ENCODE assay signal across 10 mouse cellular contexts in genomic region chr6:52176391-52176790, GRCm38 (mm10). TPM values are rescaled to one million over a fixed set of nuclear protein-coding genes. Genes with fewer than 3 reads are reported as not detected.
A peak's percentile ranks its signal among the peaks of the same experiment; 100 is the strongest.
DNase-seq lines count a peak whose midpoint lies in the region; ATAC-seq lines count a peak whose summit lies in the region.
"Had no signal": no experiment of that assay in that cellular context is flagged by ENCODE, and none has a peak within 500 bp of the region (broad histone marks: within the 10 kb centered on the region; RNA-seq: fewer than 3 reads in every experiment).

No protein-coding gene starts in this region.

- peak overlapping the region; percentile 62 for H3K4me3 ChIP-seq in heart, embryonic 10.5 days
- H3K4me3 ChIP-seq in embryonic facial prominence, embryonic 14.5 days (ENCODE audit: low read depth, low read length) = peak overlapping the region; percentile 30; the same call in 1 of the 2 replicates
- peak overlapping the region; percentile 63 for H3K4me3 ChIP-seq in intestine, embryonic 16.5 days (ENCODE audit: low read length)
- H3K4me3 ChIP-seq in liver, embryonic 13.5 days (replicated peaks) = peak overlapping the region; percentile 43
- no peak overlapping the region for H3K4me3 ChIP-seq in forebrain, embryonic 10.5 days

- no peak for ATAC-seq in embryonic facial prominence, embryonic 14.5 days (ENCODE audit: low read depth)
- ATAC-seq in intestine, embryonic 16.5 days = no peak; the same call in 1 of the 2 replicates
- ATAC-seq in liver, embryonic 13.5 days (ENCODE audit: low read depth) = no peak
- ATAC-seq: forebrain, embryonic 14.5 days had no signal

- peaks cover 28% of the 10 kb centered on the region for H3K4me1 ChIP-seq in heart, embryonic 10.5 days
- no peaks in the 10 kb centered on the region for H3K4me1 ChIP-seq in embryonic facial prominence, embryonic 14.5 days (ENCODE audit: control insufficient read depth, insufficient read depth, low read length)
- H3K4me1 ChIP-seq in intestine, embryonic 16.5 days (ENCODE audit: control insufficient read depth, insufficient read depth, low read length) = peaks cover 35% of the 10 kb centered on the region
- peaks cover 8% of the 10 kb centered on the region for H3K4me1 ChIP-seq in liver, embryonic 13.5 days (replicated peaks)
- H3K4me1 ChIP-seq in forebrain, embryonic 10.5 days = peaks cover 20% of the 10 kb centered on the region

- no peak for DNase-seq in heart, embryonic 10.5 days (ENCODE audit: low spot score)
- no peak for DNase-seq in heart, postnatal 14 days
- no peak for DNase-seq in embryonic facial prominence, embryonic 14.5 days (ENCODE audit: low spot score)
- no peak for DNase-seq in liver, embryonic 13.5 days
- no peak for DNase-seq in right cerebral cortex, adult 2 months (ENCODE audit: low spot score in 2 of 2)
- no peak for DNase-seq in forebrain, embryonic 10.5 days (ENCODE audit: extremely low spot score, low spot score)
- no peak for DNase-seq in cerebellum, postnatal 25 days
- DNase-seq: cerebellum, adult 9-10 months had no signal

- H3K27ac ChIP-seq in heart, embryonic 10.5 days = peak overlapping the region; percentile 87
- H3K27ac ChIP-seq in embryonic facial prominence, embryonic 14.5 days (replicated peaks; ENCODE audit: low read depth, low read length) = no peak overlapping the region; the same call in 1 of the 2 replicates
- peak overlapping the region; percentile 96 for H3K27ac ChIP-seq in intestine, embryonic 16.5 days (ENCODE audit: low read length)
- peak overlapping the region; percentile 39; the same call in 1 of the 2 replicates for H3K27ac ChIP-seq in liver, embryonic 13.5 days
- no peak overlapping the region for H3K27ac ChIP-seq in forebrain, embryonic 10.5 days

- intact Hi-C loops in heart, postnatal 14 days (cut with DNase I) = no loop called here

- no peaks in the 10 kb centered on the region for H3K9me3 ChIP-seq in heart, embryonic 10.5 days
- H3K9me3 ChIP-seq in embryonic facial prominence, embryonic 14.5 days (ENCODE audit: control insufficient read depth, low read length) = no peaks in the 10 kb centered on the region
- H3K9me3 ChIP-seq in intestine, embryonic 16.5 days (ENCODE audit: control insufficient read depth, low read length) = no peaks in the 10 kb centered on the region
- no peaks in the 10 kb centered on the region for H3K9me3 ChIP-seq in liver, embryonic 13.5 days (replicated peaks)
- H3K9me3 ChIP-seq in forebrain, embryonic 10.5 days = no peaks in the 10 kb centered on the region

- H3K36me3 ChIP-seq in heart, embryonic 10.5 days = no peaks in the 10 kb centered on the region
- no peaks in the 10 kb centered on the region for H3K36me3 ChIP-seq in embryonic facial prominence, embryonic 14.5 days (ENCODE audit: control insufficient read depth, insufficient read depth, low read length)
- no peaks in the 10 kb centered on the region for H3K36me3 ChIP-seq in intestine, embryonic 16.5 days (ENCODE audit: control insufficient read depth, insufficient read depth, low read length)
- no peaks in the 10 kb centered on the region for H3K36me3 ChIP-seq in liver, embryonic 13.5 days
- no peaks in the 10 kb centered on the region for H3K36me3 ChIP-seq in forebrain, embryonic 10.5 days (replicated peaks)

- H3K9ac ChIP-seq in embryonic facial prominence, embryonic 14.5 days (ENCODE audit: low read depth, low read length) = no peak overlapping the region
- peak overlapping the region; percentile 79 for H3K9ac ChIP-seq in intestine, embryonic 16.5 days (ENCODE audit: low read depth, low read length)
- 0 out of 2 replicates have a peak overlapping the region, but pooled peaks have one; percentile 30 for H3K9ac ChIP-seq in liver, embryonic 13.5 days

- peak overlapping the region; percentile 36; the same call in 1 of the 2 replicates for H3K4me2 ChIP-seq in embryonic facial prominence, embryonic 14.5 days (ENCODE audit: low read depth, low read length)
- peak overlapping the region; percentile 82 for H3K4me2 ChIP-seq in intestine, embryonic 16.5 days (ENCODE audit: low read depth, low read length)
- H3K4me2 ChIP-seq in liver, embryonic 13.5 days = peak overlapping the region; percentile 39

- 1% methylated on average over 6 of the region's 6 CpGs for WGBS in heart, embryonic 10.5 days
- WGBS in embryonic facial prominence, embryonic 14.5 days = 3% methylated on average over 6 of the region's 6 CpGs
- 2% methylated on average over 6 of the region's 6 CpGs for WGBS in intestine, embryonic 16.5 days
- WGBS in liver, embryonic 13.5 days (ENCODE audit: insufficient replicate concordance) = 3% methylated on average over 6 of the region's 6 CpGs
- WGBS in forebrain, embryonic 10.5 days = under 1% methylated on average over 6 of the region's 6 CpGs

- peaks cover 100% of the 10 kb centered on the region for H3K27me3 ChIP-seq in heart, embryonic 10.5 days (ENCODE audit: insufficient read depth, poor library complexity, severe bottlenecking)
- H3K27me3 ChIP-seq in embryonic facial prominence, embryonic 14.5 days (replicated peaks; ENCODE audit: control insufficient read depth, insufficient read depth, low read length) = peaks cover 98% of the 10 kb centered on the region
- peaks cover 6% of the 10 kb centered on the region; the same call in 1 of the 2 replicates for H3K27me3 ChIP-seq in intestine, embryonic 16.5 days (replicated peaks; ENCODE audit: control insufficient read depth, insufficient read depth, low read length)
- peaks cover 100% of the 10 kb centered on the region for H3K27me3 ChIP-seq in liver, embryonic 13.5 days
- peaks cover 100% of the 10 kb centered on the region for H3K27me3 ChIP-seq in forebrain, embryonic 10.5 days (ENCODE audit: poor library complexity, severe bottlenecking)

RNA-seq across cellular contexts. Expression of gene 5730596B20Rik, which starts 0.9 kb away (rescaled TPM):
- polyA plus RNA-seq in heart, embryonic 10.5 days (2016; fragmentation: Nextera tagmentation; extraction: Ambion mirVana) = 0.07 and 1.5 TPM in 2 replicates
- under 1 TPM; 0.17 to 0.20 TPM for total RNA-seq in heart, postnatal 14 days (2021)
- polyA plus RNA-seq in embryonic facial prominence, embryonic 14.5 days (2014; fragmentation: Nextera tagmentation; extraction: Ambion mirVana) = 0.10 and 0.46 TPM in 2 replicates
- 1.5 TPM in 2 replicates for polyA plus RNA-seq in intestine, embryonic 16.5 days (2015; fragmentation: Nextera tagmentation; extraction: Ambion mirVana)
- polyA plus RNA-seq in liver, embryonic 13.5 days (2015; fragmentation: Nextera tagmentation; extraction: Ambion mirVana) = 0.02 and 0.06 TPM in 2 replicates
- polyA plus RNA-seq in forebrain, embryonic 10.5 days (2016; fragmentation: Nextera tagmentation; extraction: Ambion mirVana) = not detected in 2 replicates
- polyA plus RNA-seq: forebrain, embryonic 14.5 days had no signal

RNA-seq across cellular contexts. Expression of gene Hoxa2, which starts 11.8 kb away (rescaled TPM):
- 4.3 and 10.3 TPM in 2 replicates for polyA plus RNA-seq in heart, embryonic 10.5 days (2016; fragmentation: Nextera tagmentation; extraction: Ambion mirVana)
- under 1 TPM; 0.24 to 0.76 TPM for total RNA-seq in heart, postnatal 14 days (2021)
- 7.2 and 11.1 TPM in 2 replicates for polyA plus RNA-seq in embryonic facial prominence, embryonic 14.5 days (2014; fragmentation: Nextera tagmentation; extraction: Ambion mirVana)
- polyA plus RNA-seq in intestine, embryonic 16.5 days (2015; fragmentation: Nextera tagmentation; extraction: Ambion mirVana) = 5.0 and 5.1 TPM in 2 replicates
- 0.63 and 0.82 TPM in 2 replicates for polyA plus RNA-seq in liver, embryonic 13.5 days (2015; fragmentation: Nextera tagmentation; extraction: Ambion mirVana)
- polyA plus RNA-seq in forebrain, embryonic 10.5 days (2016; fragmentation: Nextera tagmentation; extraction: Ambion mirVana) = not detected in 2 replicates
- polyA plus RNA-seq: forebrain, embryonic 14.5 days had no signal

RNA-seq across cellular contexts. Expression of gene Hoxa4, which starts 15.2 kb away (rescaled TPM):
- polyA plus RNA-seq in heart, embryonic 10.5 days (2016; fragmentation: Nextera tagmentation; extraction: Ambion mirVana) = 0.17 and 1.4 TPM in 2 replicates
- under 1 TPM; 0.44 to 0.62 TPM for total RNA-seq in heart, postnatal 14 days (2021)
- polyA plus RNA-seq in embryonic facial prominence, embryonic 14.5 days (2014; fragmentation: Nextera tagmentation; extraction: Ambion mirVana) = 1.1 and 1.6 TPM in 2 replicates
- 1.7 and 2.4 TPM in 2 replicates for polyA plus RNA-seq in intestine, embryonic 16.5 days (2015; fragmentation: Nextera tagmentation; extraction: Ambion mirVana)
- 0.17 and 0.30 TPM in 2 replicates for polyA plus RNA-seq in liver, embryonic 13.5 days (2015; fragmentation: Nextera tagmentation; extraction: Ambion mirVana)
- not detected in 2 replicates for polyA plus RNA-seq in forebrain, embryonic 10.5 days (2016; fragmentation: Nextera tagmentation; extraction: Ambion mirVana)
- polyA plus RNA-seq: forebrain, embryonic 14.5 days had no signal

RNA-seq across cellular contexts. Expression of gene Hoxa1, which starts 18.3 kb away (rescaled TPM):
- polyA plus RNA-seq in heart, embryonic 10.5 days (2016; fragmentation: Nextera tagmentation; extraction: Ambion mirVana) = 1.00 and 4.1 TPM in 2 replicates
- total RNA-seq in heart, postnatal 14 days (2021) = under 1 TPM; 0.15 to 0.22 TPM
- polyA plus RNA-seq in embryonic facial prominence, embryonic 14.5 days (2014; fragmentation: Nextera tagmentation; extraction: Ambion mirVana) = 1.4 and 1.7 TPM in 2 replicates
- 0.72 and 0.88 TPM in 2 replicates for polyA plus RNA-seq in intestine, embryonic 16.5 days (2015; fragmentation: Nextera tagmentation; extraction: Ambion mirVana)
- 0.52 and 0.66 TPM in 2 replicates for polyA plus RNA-seq in liver, embryonic 13.5 days (2015; fragmentation: Nextera tagmentation; extraction: Ambion mirVana)
- polyA plus RNA-seq in forebrain, embryonic 10.5 days (2016; fragmentation: Nextera tagmentation; extraction: Ambion mirVana) = not detected in 2 replicates
- polyA plus RNA-seq: forebrain, embryonic 14.5 days had no signal

RNA-seq across cellular contexts. Expression of gene Hoxa5, which starts 28.0 kb away (rescaled TPM):
- 0.58 and 6.0 TPM in 2 replicates for polyA plus RNA-seq in heart, embryonic 10.5 days (2016; fragmentation: Nextera tagmentation; extraction: Ambion mirVana)
- total RNA-seq in heart, postnatal 14 days (2021) = 1 to 10 TPM; 1.4 to 2.1 TPM
- polyA plus RNA-seq in embryonic facial prominence, embryonic 14.5 days (2014; fragmentation: Nextera tagmentation; extraction: Ambion mirVana) = 2.4 and 3.3 TPM in 2 replicates
- polyA plus RNA-seq in intestine, embryonic 16.5 days (2015; fragmentation: Nextera tagmentation; extraction: Ambion mirVana) = 15.3 and 15.5 TPM in 2 replicates
- 0.83 and 1.2 TPM in 2 replicates for polyA plus RNA-seq in liver, embryonic 13.5 days (2015; fragmentation: Nextera tagmentation; extraction: Ambion mirVana)
- not detected in 2 replicates for polyA plus RNA-seq in forebrain, embryonic 10.5 days (2016; fragmentation: Nextera tagmentation; extraction: Ambion mirVana)
- polyA plus RNA-seq: forebrain, embryonic 14.5 days had no signal

Comparison
In these comparisons a context has a peak if more than half of its experiments do, and no peak if none do; other contexts are left out.
1. H3K27ac ChIP-seq: peak in heart, embryonic 10.5 days (single experiment), intestine, embryonic 16.5 days (single experiment) and liver, embryonic 13.5 days (single experiment); none in embryonic facial prominence, embryonic 14.5 days (single experiment) and forebrain, embryonic 10.5 days (single experiment).
2. Peak in every context shown above with its lines, with median percentiles within 50 percentile points of each other: H3K4me2 ChIP-seq.